Mouse (Mus musculus): ENCODE measurements around the gene Celf2. TPM values are rescaled to one million over a fixed set of nuclear protein-coding genes. Genes with fewer than 3 reads are reported as not detected.
A peak's percentile ranks its signal among the peaks of the same experiment; 100 is the strongest.

The Celf2 gene
- total and polyA plus RNA-seq, 2 experiments from 2014 or later: 185 to 205 TPM

DNA sequence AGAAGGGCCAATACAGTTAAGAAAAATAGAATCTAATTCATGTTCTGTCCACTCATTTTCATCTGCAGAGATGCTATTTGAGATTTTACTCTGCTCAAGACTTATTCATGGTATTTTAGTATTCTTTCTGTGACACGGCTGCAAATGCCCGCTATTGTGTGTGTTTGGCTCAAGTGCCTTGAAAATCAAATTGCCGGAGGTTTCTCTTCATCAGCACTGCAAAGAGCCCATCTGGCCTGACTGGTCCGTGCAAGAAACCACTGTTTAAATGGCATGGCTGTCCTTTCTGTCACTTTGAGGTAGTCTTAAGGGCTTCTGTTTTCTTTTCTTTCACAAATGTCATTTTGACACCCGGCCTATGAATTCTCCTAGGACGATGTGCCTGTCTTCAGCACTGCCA lies 540.1 kb downstream of the Celf2 start:
- WGBS: 35% methylated on average over 6 of the region's 6 CpGs
- H3K4me2 ChIP-seq (ENCODE audit: low read depth): no peak overlapping the region
- peaks cover 3% of the 10 kb centered on the region; the same call in 1 of the 2 replicates for H3K4me1 ChIP-seq (ENCODE audit: insufficient read depth)
- no peak for TF ChIP-seq CTCF (IDR thresholded peaks at IDR 0.05; ENCODE audit: low read depth)
- H3K36me3 ChIP-seq (ENCODE audit: insufficient read depth): no peaks in the 10 kb centered on the region
- H3K9me3 ChIP-seq (ENCODE audit: low read length): no peaks in the 10 kb centered on the region
- no peak for ATAC-seq
- peak overlapping the region; percentile 50; the same call in 1 of the 2 replicates for H3K27ac ChIP-seq (ENCODE audit: low read depth, low read length)
- H3K4me3 ChIP-seq (ENCODE audit: low read depth, low read length): no peak overlapping the region
- H3K27me3 ChIP-seq (ENCODE audit: insufficient read depth, low read length): no peaks in the 10 kb centered on the region
- DNase-seq: no peak
- H3K9ac ChIP-seq: no peak overlapping the region

DNA sequence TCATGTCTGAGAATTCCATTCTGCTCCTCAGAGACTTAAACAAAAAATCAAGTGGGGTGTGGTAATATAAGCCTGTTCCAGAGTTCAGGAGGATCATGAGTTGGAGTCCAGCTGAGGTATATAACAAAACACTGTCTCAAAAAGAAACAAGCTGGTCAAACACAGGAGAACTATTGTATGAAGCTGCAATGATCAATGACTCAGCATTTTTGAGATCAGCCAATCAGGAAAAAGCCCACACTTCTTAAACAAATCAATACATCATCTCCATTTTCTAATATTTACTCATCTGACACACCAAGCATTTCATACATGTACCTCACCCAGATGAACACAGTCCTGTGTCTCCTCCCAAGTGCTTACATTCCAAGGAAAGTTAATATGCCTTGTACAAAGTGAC lies 544.1 kb downstream of the Celf2 start:
- no peak for TF ChIP-seq CTCF (IDR thresholded peaks at IDR 0.05; ENCODE audit: low read depth)
- ATAC-seq (no peak), DNase-seq (no peak)

DNA sequence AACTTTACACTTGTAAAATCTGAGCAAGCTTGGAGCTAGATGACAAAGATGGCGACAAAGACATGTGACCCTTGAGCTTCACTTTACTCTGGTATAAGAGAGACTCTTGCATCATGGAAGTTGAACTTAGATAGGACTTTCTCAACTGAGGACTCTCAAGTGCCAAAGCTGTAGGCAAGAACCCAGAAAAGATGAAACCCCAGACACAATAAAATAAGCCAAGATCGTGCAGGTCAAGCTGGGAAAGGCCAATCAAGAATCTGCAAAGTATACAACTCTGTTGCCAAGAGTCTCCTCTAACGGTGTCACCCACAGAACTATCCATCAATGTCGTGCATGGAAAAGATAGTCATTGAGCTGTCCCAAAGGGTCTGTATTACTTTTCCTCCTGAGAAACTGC lies 558.7 kb downstream of the Celf2 start:
- TF ChIP-seq CTCF (IDR thresholded peaks at IDR 0.05; ENCODE audit: low read depth): no peak
- H3K9me3 ChIP-seq (ENCODE audit: low read length): no peaks in the 10 kb centered on the region
- H3K36me3 ChIP-seq (ENCODE audit: insufficient read depth): no peaks in the 10 kb centered on the region
- 85% methylated on average over 4 of the region's 4 CpGs for WGBS
- ATAC-seq (no peak), DNase-seq (no peak)
- H3K4me1 ChIP-seq (ENCODE audit: insufficient read depth): no peaks in the 10 kb centered on the region
- H3K27me3 ChIP-seq (ENCODE audit: insufficient read depth, low read length): no peaks in the 10 kb centered on the region
- H3K9ac ChIP-seq: no peak overlapping the region
- H3K27ac ChIP-seq (ENCODE audit: low read depth, low read length): no peak overlapping the region
- no peak overlapping the region for H3K4me3 ChIP-seq (ENCODE audit: low read depth, low read length)
- H3K4me2 ChIP-seq (ENCODE audit: low read depth): no peak overlapping the region

More for the DNA sequence above, 544.1 kb downstream of the Celf2 start:
- Histone ChIP-seq H3K4me2 (ENCODE audit: low read depth) (no peak overlapping the region), H3K9me3 (ENCODE audit: low read length) (no peaks in the 10 kb centered on the region), H3K4me1 (ENCODE audit: insufficient read depth) (peaks cover 3% of the 10 kb centered on the region; the same call in 1 of the 2 replicates), H3K9ac (no peak overlapping the region), H3K27ac (ENCODE audit: low read depth, low read length) (no peak overlapping the region), H3K36me3 (ENCODE audit: insufficient read depth) (no peaks in the 10 kb centered on the region), H3K27me3 (ENCODE audit: insufficient read depth, low read length) (no peaks in the 10 kb centered on the region), H3K4me3 (ENCODE audit: low read depth, low read length) (no peak overlapping the region)

DNA sequence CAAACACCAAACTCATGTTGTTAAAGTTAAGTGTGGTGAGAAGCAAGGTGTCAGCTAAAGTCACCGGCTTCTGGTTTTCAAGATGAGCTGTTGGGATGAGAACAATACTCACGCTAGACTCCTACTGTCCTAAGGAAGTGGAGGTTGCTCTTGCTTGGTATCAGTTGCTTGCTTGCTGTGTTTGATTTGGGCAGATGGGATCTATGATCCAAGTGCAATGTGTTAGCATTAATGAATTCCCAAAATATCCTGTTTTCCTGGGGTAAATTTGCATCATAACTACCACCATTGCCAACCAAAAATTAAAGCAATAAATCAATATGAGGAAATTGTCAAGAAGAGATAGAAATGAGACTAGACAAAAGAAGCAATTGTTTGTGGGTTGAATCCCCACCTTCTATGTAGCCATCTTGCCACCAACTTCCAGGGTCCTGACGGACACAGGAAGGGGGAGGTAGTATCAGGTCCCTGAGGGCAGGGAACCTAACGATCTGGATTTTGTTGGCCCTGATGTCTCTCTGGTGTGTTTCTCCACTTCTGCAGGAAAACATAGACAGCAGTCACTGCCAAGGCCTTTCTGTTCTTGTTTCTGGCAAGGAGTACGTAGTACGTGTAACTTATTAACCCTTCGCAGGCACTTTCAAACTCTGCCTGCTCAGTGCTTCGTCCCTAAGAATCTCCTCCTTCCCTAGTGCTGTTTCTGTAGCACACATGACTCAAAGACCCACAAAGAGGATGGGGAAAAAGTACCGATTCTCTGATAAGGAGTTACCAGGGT lies 563.5 kb downstream of the Celf2 start:
- no peak for TF ChIP-seq CTCF (IDR thresholded peaks at IDR 0.05; ENCODE audit: low read depth)
- H3K9me3 ChIP-seq (ENCODE audit: low read length): no peaks in the 10 kb centered on the region
- no peak overlapping the region for H3K9ac ChIP-seq
- H3K4me3 ChIP-seq (ENCODE audit: low read depth, low read length): no peak overlapping the region
- DNase-seq (peak; percentile 31), ATAC-seq (no peak; the same call in 1 of the 2 replicates)
- H3K27ac ChIP-seq (ENCODE audit: low read depth, low read length): no peak overlapping the region
- no peaks in the 10 kb centered on the region for H3K36me3 ChIP-seq (ENCODE audit: insufficient read depth)
- no peak overlapping the region for H3K4me2 ChIP-seq (ENCODE audit: low read depth)
- peaks cover 9% of the 10 kb centered on the region for H3K4me1 ChIP-seq (ENCODE audit: insufficient read depth)
- WGBS: 57% methylated on average over 9 of the region's 9 CpGs
- H3K27me3 ChIP-seq (ENCODE audit: insufficient read depth, low read length): no peaks in the 10 kb centered on the region

DNA sequence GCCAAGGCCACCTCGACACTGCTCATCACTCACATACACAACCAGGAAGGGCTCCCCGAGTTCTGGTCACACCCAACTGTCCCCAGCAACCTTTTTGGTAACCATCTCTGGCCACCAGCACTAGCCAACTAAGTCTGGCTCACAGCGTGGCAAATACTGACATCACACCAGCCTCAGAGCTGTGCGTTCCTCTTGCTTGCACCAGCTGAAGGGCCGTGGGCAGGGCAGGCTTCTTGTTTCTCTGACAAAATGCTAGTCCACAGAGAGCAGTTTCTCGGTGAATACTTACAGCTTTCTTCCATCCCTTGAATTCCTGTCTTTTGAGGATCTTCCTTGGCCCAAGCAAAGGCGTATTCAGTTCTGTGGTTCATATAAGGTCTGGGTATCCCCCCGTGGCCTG lies 565.7 kb downstream of the Celf2 start:
- ATAC-seq (no peak), DNase-seq (no peak)
- no peak overlapping the region for H3K4me2 ChIP-seq (ENCODE audit: low read depth)
- H3K27me3 ChIP-seq (ENCODE audit: insufficient read depth, low read length): no peaks in the 10 kb centered on the region
- peak overlapping the region; percentile 50; the same call in 1 of the 2 replicates for H3K27ac ChIP-seq (ENCODE audit: low read depth, low read length)
- H3K36me3 ChIP-seq (ENCODE audit: insufficient read depth): no peaks in the 10 kb centered on the region
- no peak overlapping the region for H3K4me3 ChIP-seq (ENCODE audit: low read depth, low read length)
- H3K4me1 ChIP-seq (ENCODE audit: insufficient read depth): peaks cover 9% of the 10 kb centered on the region
- H3K9me3 ChIP-seq (ENCODE audit: low read length): no peaks in the 10 kb centered on the region
- H3K9ac ChIP-seq: no peak overlapping the region
- no peak for TF ChIP-seq CTCF (IDR thresholded peaks at IDR 0.05; ENCODE audit: low read depth)
- WGBS: 73% methylated on average over 8 of the region's 8 CpGs

DNA sequence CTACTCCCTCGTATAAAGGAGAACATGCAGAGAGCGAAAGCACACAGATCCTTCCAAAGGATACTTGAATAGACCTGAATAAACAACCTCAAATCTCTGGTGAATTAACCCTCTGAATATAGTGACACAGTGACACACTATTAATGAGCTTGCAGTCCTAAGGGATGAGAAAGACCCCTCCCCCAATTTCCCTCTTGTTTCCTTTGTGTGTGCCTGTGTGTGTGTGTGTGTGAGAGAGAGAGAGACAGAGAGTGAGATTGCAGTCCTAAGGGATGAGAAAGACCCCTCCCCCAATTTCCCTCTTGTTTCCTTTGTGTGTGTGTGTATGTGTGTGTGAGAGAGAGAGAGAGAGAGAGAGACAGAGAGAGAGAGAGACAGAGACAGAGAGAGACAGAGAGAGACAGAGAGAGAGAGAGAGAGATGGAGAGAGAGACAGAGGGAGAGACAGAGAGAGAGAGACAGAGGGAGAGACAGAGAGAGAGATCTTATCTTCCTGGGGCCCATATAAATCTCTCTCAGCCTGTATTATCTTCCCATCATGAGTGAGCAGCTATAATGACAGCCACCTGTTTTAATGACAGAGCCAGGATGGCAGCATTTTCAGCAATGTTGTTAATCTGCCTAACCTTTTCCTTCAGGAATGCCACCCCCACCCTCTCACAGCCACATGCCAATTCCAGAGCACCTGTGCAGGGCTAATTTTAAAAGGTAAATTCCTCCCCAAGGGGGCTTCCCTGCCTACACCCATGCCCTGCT lies 566.5 kb downstream of the Celf2 start:
- peaks cover 9% of the 10 kb centered on the region for H3K4me1 ChIP-seq (ENCODE audit: insufficient read depth)
- H3K36me3 ChIP-seq (ENCODE audit: insufficient read depth): no peaks in the 10 kb centered on the region
- ATAC-seq: peak; percentile 42
- WGBS: 39% methylated on average over 2 of the region's 2 CpGs
- H3K9ac ChIP-seq: no peak overlapping the region
- no peaks in the 10 kb centered on the region for H3K9me3 ChIP-seq (ENCODE audit: low read length)
- H3K27me3 ChIP-seq (ENCODE audit: insufficient read depth, low read length): no peaks in the 10 kb centered on the region
- DNase-seq: peak; percentile 42
- TF ChIP-seq CTCF (IDR thresholded peaks at IDR 0.05; ENCODE audit: low read depth): no peak
- no peak overlapping the region for H3K4me3 ChIP-seq (ENCODE audit: low read depth, low read length)
- H3K4me2 ChIP-seq (ENCODE audit: low read depth): no peak overlapping the region
- H3K27ac ChIP-seq (ENCODE audit: low read depth, low read length): peak overlapping the region; percentile 24; the same call in 1 of the 2 replicates

DNA sequence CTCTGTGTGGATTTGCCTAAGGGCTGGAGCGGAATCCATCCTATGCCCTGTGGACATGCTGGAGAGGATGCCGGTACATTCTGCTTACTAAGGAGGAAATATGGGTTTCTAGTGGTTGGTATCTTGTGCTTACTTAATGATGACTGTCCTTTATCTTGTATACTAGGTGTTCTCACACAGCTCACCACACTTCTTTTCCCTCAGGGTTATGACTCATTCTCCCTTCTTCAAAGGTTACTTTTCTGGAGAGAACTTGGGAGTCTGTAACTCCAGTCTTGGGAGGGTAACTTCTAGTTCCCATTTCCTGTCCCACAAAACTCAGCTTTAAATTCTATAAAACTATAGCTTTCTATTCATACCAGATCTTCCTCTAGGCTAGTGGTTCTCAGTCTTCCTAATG lies 570.2 kb downstream of the Celf2 start:
- WGBS: 97% methylated on average over 2 of the region's 2 CpGs
- DNase-seq (no peak), ATAC-seq (no peak)
- no peak overlapping the region for H3K9ac ChIP-seq
- H3K27me3 ChIP-seq (ENCODE audit: insufficient read depth, low read length): no peaks in the 10 kb centered on the region
- no peak overlapping the region for H3K27ac ChIP-seq (ENCODE audit: low read depth, low read length)
- H3K4me2 ChIP-seq (ENCODE audit: low read depth): no peak overlapping the region
- no peak overlapping the region for H3K4me3 ChIP-seq (ENCODE audit: low read depth, low read length)
- TF ChIP-seq CTCF (IDR thresholded peaks at IDR 0.05; ENCODE audit: low read depth): no peak
- peaks cover 10% of the 10 kb centered on the region for H3K4me1 ChIP-seq (ENCODE audit: insufficient read depth)
- H3K9me3 ChIP-seq (ENCODE audit: low read length): no peaks in the 10 kb centered on the region
- H3K36me3 ChIP-seq (ENCODE audit: insufficient read depth): no peaks in the 10 kb centered on the region
